Mouse (Mus musculus) hindlimb bud, embryonic 11.5 days (tissue): Measurements from ENCODE around the gene Mcfd2.

Experiments used
- DNase-seq: peaks from one replicate; pipeline ENCODE4 v3.0.0-alpha.2; 2012; ENCODE audit warnings: low read depth, low spot score; ENCODE audit errors: extremely low spot score

Gene Mcfd2

DNA sequence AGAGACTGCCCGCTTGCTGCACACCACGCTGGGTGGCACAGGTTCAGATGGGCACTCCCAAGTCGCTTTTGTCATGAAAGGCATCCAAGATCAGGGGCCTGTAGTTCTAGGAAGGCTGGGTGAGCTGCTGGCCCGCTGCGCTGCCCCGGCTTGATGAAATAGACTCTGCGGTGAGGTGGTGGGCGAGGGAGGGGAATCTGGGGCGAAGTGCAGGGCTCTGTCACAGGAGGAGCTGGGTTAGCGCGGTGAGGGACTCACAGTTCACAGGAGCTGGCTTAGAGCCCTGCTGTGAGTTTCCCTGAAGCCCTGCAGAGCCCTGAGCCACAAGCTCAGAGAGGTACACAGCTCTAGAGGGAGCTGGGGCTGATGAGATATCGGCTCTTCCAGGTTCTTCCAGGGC, 22.4 kb upstream of the Mcfd2 start:
- no peak for DNase-seq

DNA sequence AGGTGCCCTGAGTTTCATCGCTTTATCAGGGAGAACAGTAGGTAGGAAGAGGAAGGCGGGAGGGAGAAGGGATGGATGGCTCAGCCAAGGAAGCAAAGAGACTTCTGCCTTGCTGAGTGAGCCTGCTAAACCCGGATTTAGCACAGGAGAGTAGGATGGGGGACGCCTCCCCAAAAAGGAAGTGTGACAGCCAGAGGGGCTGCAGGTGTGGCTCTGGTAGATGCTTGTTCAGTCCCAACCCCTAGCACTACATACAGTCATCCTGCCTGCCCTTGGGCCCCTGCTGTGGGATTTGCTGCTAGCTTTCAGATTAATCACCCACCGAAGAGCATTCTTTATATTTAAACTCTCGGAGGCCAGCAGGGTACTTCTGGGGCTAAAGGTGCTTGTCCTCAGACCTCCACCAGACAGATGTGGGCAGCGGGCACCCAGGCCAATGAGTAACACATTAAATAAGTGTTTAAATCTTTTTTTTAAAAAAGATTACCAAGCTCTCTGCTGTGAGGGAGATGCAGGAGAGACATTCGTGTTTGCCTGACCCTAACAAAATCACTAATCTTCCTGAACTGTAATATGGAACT, 21.6 kb upstream of the Mcfd2 start:
- no peak for DNase-seq

DNA sequence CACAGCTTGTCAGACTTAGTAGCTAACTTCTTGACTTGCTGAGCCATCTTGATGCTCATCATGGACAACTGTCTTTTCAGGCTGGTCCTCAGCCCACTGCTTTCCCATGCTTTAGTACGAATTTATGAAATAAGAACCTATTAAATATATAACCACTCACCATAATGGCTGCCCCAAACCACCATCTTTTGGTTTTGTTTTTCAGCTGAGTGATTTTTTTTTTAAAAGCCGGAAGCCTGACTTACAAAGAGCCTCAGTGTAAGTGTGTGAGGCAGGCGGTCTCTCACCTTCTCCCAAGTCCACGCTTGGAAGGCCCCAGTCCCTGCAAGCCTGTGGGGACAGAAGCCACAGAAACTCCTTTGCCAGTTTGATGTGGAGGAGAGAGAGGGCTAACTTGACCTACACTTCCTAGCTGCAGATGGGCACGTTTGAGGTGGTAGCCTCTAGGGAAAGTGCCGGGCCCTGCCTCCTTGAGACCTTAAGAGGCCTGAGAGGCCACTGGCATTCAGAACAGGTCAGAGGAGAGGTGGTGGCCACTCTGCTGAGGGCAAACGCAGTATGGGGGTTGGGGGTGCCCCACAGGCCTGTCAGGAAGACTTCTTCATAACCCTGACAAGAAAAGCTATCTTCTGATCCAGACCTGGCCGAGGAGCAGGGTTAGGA, 20.9 kb upstream of the Mcfd2 start:
- no peak for DNase-seq

DNA sequence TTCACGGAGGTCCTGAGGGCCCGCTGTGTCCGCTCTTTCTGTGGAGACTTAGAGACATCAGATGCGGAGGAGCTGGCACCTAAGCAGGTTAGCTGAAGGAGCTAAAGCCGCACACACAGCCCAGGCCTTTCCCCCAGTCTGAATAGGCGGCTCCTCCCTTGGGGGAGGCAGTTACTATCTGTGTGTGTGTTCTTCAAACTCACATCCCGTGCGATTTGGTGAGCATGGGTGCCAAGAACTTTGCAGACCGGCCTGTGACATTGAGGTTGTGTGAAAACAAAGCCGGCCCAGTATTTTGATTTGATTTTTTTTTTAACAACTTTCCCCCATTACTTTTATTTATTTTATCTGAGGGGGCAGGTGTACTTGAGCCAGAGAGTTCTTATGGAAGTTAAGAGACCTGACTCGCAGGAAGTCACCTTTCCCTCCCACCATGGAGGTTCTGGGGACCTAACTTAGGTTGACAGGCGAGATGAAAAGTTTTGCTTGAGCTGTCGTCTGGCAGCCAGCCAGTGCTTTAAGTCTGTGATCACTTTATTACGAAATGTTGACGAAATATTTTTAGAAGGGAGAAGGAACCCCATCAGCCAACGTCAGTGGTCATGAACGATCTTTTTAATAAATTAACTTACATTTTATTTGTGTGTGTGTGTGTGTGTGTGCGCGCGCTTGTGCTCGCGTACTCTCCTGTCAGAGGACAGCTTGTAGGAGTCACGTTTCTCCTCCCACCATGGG, 20.2 kb upstream of the Mcfd2 start:
- no peak for DNase-seq

DNA sequence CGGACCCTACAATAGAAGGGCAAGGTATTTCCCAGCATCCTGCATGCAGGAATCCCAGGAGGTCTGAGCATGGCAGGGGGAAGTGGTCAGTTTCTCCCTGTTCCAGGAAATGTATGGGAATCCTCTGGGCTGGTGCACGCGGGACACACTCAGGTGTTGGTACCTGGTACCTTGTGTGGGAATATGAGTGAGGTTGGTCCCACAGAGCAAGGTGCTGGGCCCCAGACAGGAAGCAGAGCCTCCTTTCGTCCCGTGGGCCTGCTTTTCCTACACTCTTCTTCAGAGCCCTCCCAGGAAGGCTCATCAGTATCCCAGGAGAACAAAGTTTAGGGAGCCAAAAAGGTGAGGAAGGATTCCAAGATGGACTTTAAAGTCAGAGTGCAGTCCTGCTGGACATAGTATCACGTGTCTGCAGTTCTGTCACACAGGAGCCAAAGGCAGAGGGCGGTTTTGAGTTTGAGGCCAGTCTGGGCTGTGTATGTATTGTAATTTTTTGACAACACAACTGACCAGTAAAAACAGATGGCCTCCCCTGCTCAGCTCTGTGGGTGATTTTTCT, 18.8 kb upstream of the Mcfd2 start:
- DNase-seq = no peak

DNA sequence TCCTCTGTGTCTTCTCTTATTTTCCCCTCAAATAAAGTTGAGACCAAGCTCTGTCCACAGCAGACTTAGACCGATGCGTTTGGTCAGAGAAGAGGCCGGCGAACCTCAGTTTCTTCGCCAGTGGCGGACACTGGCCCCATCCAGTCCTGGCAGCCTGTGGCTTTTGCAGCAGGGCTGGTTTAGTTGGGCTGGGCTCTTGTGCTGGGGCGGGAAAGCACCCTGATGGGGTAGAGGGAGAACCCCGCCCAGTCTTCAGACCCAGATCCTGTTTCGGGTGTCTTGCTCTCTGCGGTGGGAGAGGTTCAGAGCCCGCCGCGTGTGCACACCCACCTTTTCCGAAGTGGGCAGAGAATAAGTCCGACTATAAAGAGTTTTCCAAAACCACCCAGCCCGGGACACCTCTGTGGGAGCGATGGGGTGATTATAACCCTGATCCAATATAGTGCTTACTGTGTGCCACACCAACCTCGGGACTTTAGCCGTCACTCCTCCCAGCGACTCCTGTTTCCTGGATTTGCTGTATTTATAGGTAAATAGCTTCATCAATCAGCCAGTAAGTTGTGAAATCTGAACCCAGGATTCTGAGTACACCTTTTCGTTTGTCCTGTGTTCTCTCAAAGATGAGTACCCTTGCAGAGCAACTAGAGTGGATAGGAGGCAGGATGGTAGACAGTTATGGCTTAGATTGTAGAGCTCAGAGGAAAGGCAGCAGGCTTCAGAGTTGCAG, 18.2 kb upstream of the Mcfd2 start:
- DNase-seq = no peak

DNA sequence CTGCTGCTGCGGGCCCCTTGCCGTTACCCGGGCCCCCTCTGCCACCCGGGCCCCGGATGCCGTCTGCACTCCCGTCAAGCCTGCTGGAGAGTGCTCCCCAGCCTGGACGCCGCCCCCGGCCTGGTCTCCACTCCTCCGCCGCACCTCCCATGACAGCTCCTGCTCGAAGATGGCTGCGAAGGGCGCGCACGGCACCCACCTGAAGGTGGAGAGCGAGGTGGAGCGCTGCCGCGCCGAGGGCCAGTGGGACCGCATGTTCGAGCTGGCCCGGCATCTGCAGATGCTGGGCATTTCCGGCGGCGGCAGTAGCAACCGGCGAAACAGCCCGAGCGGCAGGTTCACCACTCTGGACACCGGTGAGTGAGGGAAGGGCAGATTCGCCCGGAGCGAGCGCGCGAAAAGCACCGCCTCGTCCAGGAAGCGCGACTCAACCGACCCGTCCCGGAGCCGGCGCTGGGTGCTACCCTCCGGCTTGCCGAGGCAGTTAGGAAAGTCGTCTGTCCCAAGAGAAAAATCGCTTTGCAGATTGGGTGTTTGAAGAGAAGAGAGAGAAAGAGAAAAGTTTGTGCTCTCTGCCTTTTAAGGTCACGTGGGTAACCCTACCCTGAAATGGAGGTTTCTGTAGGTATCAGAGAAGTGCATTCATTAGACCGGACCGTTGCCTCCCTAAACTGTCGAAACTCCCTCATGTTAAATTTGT, 17.5 kb upstream of the Mcfd2 start:
- DNase-seq = no peak

DNA sequence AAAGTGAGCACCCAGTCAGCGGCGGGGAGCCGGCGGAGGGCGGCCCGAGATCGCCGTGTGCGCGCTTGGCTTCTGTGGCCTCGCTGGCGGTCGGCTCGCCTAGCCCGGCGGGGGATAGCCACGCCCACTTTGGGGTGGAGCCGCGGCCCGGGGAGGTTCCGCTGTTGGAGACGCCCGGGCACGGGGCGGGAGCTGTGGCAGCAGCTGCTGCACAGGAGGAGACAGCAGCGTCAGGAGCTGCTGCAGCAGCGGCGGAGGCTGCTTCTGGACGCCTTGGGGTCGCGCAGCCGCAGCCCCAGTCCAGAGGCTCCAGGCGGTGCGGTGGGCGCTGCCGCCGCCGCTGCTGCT, 16.9 kb upstream of the Mcfd2 start, which contains the start of gene Ttc7:
Gene Ttc7, plus strand, starts transcription at position 181 of the 348 bp plus-strand sequence.
- no peak for DNase-seq

DNA sequence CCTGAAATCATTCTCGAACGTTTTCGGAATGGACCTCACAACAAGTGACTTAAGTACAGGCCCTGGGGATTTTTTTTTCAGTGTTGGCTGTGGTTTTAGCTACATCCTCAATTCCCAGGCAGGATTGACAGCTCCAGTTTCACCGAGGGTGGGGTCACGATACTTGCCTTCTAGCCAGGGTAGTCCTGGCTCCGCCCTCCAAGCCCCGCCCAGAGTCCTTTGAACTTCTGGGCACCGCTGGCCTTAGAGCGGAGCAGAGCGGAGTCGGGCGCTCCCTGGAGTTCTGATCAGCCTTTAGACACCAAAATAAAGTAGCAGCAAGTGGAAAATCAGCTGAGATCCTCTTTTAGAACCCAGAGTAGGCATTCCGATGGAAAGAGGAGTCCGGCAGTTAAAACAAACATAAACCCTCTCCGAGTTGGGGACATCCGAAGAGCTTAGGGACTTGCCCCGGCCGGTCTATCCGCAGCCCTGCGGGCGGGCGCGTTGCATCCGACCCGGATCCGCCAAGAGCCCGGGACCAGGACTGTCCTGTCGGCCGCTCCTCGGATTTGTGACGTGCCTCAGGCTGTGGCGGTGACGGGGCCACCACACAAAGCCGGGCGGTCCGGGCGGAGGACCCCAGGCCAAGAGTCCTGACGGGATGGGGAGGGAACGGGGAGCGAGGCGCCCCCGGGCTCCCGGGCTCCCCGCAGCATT, 16.4 kb upstream of the Mcfd2 start:
- DNase-seq = no peak

DNA sequence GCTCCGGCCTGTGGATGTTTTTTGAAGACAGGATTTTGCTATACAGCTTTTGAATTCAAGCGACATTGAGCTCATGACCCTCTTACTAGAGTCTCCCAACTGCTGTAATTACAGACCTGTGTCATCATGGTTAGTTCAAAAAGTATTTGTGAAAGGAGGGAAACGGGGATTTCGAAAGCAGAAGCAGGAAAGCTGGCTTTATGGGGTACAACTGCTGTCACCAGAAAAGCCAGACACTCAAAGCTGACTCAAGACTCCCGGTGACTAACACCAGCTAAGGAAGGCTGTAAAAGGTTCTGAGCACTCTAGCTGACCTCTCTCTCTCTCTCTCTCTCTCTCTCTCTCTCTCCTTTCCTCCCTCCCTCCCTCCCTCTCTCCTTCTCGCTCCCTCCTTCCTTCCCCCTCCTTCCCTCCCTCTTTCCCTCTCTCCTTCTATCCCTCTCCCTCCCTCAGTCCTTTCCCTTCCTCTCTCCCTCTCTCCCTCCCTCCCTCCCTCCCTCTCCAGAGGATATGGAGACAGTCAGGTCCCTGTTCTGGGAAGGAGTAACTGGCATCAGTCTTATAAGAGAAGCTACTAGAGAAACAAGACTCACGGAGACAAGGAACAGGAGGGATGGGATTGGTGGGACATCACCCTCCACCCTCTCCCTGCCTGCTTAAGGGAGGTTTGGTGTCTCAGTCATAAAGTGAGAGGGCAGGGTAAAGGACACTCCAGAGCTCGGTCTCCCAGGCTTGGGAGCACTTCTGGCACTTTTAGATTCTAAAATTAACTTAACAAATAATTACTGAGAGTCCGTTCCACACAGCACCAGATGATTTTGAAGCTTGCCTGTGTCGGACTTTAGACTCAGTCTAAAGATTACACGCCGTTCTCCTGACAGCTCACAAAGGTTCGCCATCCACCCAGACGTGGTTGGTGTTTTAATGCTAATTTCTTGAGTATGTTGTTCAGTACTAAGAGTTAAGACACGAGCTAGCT, 9.9 kb upstream of the Mcfd2 start:
- DNase-seq = no peak

DNA sequence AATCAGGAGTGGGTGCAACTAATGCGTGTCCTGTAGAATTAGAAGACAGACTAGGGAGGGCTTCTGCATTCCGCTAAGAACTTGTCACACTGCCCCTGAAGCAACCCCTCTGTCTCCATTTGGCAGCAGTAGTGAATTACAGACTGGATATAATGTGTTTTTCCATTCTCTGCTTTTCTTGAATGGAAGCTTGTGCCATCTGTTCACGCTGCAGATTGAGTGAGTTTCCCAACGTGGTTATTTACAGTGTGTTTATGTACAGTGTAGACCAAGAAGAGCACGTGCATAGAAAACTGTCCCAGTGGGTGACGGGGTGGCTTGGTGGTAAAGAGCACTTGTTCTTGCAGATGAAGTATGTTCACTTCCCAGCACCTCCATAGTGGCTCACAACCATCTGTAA, 3.7 kb upstream of the Mcfd2 start:
- DNase-seq = no peak

DNA sequence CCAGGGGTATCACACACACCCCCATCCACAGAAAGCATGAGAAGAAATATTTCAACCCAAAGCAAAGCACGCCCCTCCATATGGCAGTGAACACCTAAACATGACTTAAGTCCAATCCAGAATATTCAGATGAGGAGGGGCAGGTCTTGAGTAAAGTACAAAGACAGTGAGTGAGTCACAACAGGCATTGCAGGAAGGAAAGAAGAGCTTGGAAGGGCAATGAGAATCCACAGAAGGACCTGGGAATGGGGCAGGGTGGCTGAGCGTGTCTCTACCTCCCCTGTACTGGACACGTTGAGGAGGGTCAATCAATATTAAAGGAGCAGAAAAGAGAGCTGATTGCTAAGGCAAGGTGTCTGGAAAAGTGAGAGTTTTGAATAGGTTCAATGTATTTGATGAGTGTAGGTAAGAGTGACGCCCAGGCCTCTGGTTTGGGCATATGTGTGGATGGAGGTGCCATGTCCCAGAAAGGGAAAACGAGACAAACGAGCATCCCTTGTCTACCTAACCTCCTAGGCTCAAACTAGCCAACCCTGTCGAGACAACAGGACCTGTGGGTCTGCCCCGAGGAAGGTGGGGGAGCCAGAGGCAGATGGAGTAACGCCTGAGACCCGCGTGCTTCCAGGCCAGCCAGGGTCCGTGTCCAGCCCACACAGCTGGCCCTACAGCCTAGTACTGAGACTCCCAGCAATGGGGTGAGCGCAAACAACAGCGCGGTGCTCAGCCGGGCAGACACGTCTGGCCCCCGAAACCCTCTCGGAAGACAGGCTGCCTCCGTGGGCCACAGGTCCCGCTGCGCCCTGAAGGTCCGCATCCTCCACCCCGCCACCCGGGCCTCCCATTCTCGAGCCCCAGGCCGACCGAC, 576 bp downstream of the Mcfd2 start:
- DNase-seq = no peak

DNA sequence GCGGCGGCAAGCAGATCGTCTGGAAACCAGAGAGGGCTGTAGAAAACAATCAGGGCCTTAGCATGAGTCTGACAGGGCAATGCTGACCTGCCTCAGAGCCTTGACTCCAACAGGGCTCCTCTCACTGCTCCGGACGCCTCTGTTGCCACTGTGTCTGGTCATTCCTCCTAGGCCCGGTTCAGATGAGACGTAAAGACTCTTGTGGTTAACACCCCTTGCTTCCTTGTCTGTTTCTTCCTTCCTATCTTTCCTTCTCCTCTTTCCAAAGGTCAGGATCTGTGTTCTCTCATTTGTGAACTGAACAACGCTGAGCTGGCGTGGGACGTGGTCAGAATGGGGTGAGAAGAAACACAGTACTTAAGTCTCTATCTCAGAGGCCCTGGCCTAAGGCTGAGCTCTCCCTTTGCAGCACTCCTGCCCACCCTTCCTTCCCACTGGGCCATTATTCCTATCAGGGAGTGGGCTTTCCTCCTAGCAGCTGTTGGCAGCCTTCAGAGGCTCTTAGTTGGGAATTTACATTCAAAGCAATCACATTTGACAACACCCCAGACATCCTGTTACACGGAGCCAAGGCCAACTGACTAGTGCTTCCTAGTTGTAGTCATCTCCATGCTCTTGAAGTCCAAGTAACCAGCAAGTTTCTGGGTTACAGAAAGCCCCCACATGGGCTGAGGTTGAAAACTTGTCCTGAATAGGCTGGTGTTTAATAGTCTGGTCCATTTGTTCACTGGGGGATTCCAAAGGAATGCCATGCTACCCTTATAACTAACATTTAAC, 1.5 kb downstream of the Mcfd2 start:
- DNase-seq = no peak

DNA sequence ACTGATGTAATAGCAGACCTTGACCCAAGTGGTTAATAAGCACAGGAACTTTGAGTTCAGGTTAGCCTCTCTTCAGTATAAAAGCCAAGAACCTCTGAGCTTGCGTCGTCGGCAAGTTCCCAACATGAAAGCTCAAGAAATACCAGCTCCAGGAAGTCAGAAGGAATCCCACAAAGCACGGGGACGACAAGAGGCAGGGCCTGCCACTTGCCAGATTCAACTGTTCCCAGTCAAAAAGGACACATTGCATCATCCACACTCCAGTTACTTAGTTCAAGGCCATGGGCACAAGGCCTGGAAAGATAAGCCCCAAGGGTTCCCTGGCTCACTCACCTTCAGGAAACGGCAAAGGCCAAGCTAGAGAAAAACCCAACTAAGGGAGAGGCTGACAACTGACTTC, 2.3 kb downstream of the Mcfd2 start:
- no peak for DNase-seq

DNA sequence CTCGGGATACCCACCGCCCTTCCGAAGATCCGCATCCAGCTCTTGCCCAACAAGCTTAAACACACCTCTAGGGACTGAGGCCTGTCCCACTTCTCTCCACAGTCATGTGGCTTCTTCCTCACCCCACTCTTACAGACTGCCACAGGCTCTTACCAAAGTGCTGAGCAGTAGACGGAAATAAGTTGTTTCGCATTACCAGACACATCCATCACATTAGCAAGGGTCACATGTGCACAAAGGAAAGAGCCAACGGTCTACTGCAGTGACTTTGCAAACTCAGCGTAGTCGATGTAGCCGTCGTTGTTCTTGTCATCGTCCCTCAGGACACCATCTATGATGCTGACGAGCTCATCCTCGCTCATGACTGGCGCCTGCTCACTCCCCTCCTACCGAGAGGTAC, 10.1 kb downstream of the Mcfd2 start:
- DNase-seq = no peak

DNA sequence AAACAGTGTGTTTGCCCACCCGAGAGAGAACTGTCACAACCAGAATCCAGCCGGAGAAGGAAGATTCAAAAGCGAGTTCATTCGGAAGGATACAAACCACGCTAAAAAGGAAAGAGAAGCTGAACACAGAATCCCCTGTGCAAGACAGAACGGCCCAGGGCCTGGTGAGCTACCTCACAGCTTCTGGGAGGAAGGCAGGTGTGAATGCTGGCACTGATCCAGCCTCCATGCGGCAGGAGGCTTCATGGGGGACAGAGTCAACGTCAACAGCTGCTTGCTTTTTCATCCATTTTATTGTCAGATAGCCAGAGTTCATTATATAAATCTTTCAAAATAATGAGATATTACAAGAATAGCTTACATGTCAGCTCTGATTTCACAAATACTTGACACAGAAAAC, 11.4 kb downstream of the Mcfd2 start:
- DNase-seq = no peak

DNA sequence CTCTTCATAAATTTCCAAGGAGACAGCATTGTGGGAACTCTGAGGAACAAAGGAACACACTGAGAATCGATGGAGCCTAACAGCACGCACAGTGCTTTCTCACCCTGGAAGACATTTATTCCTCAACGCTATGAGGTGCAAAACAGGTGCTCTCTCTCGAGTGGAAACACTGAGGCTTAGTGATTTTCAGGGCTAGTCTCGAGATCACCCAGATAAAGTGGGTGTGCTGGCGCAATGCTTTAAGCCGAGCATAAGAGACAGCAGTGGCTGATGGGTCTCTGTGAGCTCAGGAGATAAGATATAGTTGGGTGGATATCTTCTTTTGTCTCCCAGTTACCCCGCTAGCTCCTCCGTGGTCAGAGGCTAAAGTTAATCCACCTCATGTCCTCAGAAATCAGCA, 19.6 kb downstream of the Mcfd2 start:
- no peak for DNase-seq
